Mouse (Mus musculus) embryo, embryonic 10 days (tissue): Measurements from ENCODE around the gene Adgrd1.

Source experiments
- DNase-seq: peaks from one replicate; pipeline ENCODE4 v3.0.0-alpha.2; 2015; ENCODE audit warnings: low spot score

Gene Adgrd1

DNA sequence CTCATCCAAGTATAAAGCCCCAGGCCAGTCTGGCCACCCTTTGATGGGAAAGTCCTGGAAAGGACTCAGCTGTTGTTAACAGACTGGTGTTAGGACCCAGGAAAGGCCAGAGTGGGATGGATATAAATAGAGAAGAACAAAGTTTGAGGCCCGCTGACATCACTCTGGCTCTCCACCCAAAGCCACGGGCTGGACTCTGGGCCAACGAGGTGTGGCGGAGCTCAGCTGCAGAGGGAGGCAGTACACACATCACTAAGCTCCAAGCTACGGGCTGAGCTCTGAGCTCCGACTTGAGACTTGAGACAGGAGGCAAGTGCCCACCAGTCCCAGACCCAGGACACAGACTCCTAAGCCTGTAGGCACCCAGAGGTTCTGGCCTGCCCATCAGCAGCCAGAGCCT is at the start of gene Adgrd1:
Adgrd1 (plus strand) TSS at position 240 of the 400 bp plus-strand sequence.
- no peak for DNase-seq

DNA sequence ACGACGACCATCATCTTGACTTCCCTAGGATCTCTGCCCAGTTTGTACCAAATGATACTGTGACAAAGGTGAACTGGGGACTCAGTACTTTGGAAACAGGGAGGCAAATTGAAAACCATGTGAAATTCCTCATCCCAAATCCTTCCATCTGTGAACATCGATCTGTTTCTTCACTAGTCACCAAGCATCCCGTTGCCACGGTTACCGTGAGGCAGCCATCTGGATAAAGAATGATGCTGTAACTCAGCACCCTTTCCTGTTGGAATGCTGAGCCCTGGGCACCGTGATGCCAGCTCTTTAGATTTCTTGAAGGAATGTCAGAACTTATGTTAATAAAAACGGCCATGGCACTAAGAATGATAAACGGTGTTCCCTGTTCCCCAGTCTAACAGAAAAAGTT is 47.2 kb upstream of the Adgrd1 start:
- peak; percentile 74 for DNase-seq

DNA sequence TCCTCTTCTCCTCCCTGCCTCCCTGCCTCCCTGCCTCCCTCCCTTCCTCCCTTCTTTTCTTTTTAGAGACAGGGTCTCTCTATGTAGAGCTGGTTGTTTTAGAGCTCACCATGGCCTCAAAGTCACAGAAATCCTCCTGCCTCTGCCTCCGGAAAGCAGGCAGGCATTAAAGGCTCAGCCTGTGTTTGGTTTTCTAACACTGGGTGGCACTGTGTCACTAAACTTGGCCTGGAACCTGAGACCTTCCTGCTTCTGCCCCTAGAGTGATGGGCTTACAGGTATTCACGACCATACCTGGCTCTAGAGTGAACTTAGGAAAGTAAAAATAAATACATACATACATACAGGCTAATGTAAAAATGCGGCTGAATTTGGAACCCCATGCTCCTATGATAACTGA is 44.6 kb upstream of the Adgrd1 start:
- DNase-seq = no peak

GRCm38 (mm10) chr5:129052636-129053355 is 43.8 kb upstream of the Adgrd1 start:
- DNase-seq = peak; percentile 52

DNA sequence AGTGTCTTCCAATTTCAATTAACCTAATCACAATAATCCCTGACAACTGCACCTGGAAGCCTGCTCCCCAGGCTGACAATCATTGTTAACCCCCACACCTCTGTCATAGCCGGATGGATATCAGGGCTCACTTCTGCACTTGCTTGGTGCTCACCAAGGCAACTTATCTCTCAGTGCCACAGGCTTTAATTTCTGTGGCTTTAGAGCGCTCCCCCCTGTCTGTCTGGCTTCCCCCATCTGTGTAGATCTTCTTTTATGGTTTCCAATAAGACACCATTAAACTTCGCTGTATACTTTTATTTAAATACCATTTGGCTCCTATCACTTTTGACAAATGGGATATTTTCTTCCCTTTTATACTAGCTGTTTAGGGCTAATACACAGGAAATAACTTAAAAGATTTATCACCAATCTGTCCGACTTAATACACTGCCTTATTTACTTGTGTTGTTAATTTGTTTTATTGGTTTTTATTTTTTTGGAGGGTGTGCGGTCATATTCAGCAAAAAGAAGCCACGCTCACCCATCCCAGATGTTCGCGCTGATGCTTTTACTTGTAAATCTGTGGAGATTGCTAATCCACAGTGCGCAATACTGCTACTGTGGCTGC is 41.8 kb upstream of the Adgrd1 start:
- no peak for DNase-seq

GRCm38 (mm10) chr5:129059116-129059515 is 37.4 kb upstream of the Adgrd1 start:
- DNase-seq = no peak

- peak; percentile 81 for DNase-seq
Observed at GRCm38 (mm10) chr5:129061579-129061978, 35.0 kb upstream of the Adgrd1 start.

DNA sequence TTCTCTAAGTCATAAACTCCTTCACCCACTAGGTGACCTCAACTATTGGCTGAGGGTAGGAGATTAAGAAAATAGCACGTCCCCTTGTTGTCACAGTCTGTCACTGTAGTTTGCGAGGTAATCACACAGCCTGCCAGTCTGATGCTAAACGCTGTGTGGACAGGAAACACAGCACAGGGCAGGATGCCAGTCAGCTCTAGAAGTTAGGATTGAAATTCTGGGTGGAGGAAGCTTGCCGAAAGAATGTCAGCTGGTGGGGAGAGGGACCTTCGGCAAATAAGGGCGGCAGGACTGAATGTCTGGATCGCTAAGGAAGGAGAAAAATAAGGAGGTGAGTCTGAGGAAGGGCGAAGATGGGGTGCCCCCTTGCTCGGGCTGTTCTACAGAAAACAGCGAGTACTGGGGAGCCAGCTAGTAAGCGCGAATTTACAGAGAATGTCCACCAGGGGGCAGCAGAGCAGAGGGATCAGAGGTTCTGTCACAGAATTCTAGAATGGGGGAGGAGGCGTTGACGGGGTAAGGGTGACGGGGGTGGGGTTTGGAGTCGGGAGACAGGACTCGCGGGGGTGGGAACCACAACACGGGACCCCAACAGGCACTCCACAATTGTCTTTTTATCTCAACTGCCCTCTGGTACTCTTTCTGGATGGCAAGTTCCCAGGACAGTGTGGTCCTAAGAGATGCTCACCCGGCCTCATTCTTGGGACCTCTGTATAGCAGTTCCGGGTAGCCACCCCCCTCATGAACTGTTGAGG is 33.3 kb upstream of the Adgrd1 start:
- DNase-seq = peak; percentile 88

- DNase-seq = no peak
Observed at GRCm38 (mm10) chr5:129063792-129064087, 32.8 kb upstream of the Adgrd1 start.

GRCm38 (mm10) chr5:129064186-129064585 is 32.4 kb upstream of the Adgrd1 start:
- DNase-seq = no peak

DNA sequence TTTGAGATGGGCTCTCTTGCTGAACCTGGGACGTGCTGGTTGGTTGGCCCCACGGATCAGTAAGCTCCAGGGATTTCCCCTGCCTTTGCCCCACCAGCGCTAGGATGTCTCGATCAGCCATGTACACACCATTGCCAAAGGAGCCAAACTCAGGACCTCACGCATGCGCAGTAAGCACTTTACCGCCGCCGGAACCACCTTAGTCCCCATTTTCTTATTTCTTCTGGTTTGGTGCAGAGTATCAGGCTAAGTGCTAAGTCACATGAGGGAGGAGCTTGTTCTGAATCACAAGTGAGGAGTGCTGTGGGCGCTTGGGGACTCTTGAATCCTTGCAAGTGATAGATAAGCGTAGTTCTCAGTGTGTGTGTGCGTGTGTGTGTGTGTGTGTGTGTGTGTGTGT is 31.2 kb upstream of the Adgrd1 start:
- no peak for DNase-seq

- no peak for DNase-seq
Observed at GRCm38 (mm10) chr5:129065946-129066345, 30.6 kb upstream of the Adgrd1 start.

GRCm38 (mm10) chr5:129066541-129067230 is 29.9 kb upstream of the Adgrd1 start:
- no peak for DNase-seq

GRCm38 (mm10) chr5:129067231-129067834 is 29.2 kb upstream of the Adgrd1 start:
- no peak for DNase-seq

DNA sequence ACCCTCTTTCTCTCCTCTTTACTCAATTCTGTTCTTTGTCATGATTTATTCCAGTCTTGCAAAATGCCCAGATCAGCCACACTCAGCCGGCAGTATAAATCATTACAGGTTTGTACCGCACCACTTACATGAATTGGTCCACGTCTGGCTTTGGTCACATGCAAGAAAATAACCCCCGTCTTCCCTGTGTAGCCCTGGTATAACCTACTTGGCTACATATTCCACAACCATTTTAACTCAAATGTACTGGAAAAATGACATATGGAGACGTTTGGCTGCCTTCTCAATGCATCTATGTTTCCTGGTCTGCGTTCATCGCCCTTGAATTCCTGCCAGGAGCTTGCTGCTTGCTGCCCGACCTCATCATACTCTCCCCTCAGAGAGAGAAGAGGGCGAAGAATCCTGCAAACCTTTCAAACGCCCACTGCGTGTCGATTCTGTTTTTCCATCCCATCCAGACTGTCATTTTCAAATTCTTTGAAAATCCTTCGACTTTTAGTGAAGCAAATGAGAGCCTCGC is 24.7 kb upstream of the Adgrd1 start:
- no peak for DNase-seq

GRCm38 (mm10) chr5:129073404-129073803 is 23.1 kb upstream of the Adgrd1 start:
- DNase-seq = no peak

GRCm38 (mm10) chr5:129076098-129076497 is 20.5 kb upstream of the Adgrd1 start:
- no peak for DNase-seq

- DNase-seq = no peak
Observed at GRCm38 (mm10) chr5:129077240-129077639, 19.3 kb upstream of the Adgrd1 start.

- no peak for DNase-seq
Observed at GRCm38 (mm10) chr5:129081521-129081920, 15.0 kb upstream of the Adgrd1 start.

DNA sequence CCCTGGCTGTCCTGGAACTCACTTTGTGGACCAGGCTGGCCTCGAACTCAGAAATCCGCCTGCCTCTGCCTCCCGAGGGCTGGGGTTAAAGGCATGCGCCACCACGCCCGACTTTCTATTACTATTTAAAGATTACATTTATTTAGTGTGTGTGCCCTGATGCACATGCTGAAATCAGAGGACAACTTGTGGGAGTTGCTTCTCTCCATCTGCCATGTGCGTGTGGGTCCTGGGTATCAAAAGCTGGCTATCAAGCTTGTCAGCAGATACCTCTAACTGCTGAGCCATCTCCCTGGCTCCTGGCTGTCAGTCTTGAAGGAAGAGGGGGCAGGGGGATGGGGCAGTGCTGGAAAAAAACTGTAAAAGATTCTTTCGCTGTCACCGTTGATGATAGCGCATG is 11.4 kb upstream of the Adgrd1 start:
- DNase-seq = no peak

- DNase-seq = no peak
Observed at GRCm38 (mm10) chr5:129092345-129093065, 4.0 kb upstream of the Adgrd1 start.
